Mouse (Mus musculus): ENCODE data around the gene Mrpl21. TPM values are rescaled to one million over a fixed set of nuclear protein-coding genes. Genes with fewer than 3 reads are reported as not detected.

Mrpl21 gene
- polyA plus RNA-seq, 1 experiment, result 81.2 TPM

GRCm38 (mm10) chr19:3267340-3267739, 15.4 kb upstream of the Mrpl21 start:
- Histone ChIP-seq H3ac (ENCODE audit: control insufficient read depth, insufficient read length) (no peak overlapping the region), H3K27me3 (ENCODE audit: control insufficient read depth, insufficient read depth, insufficient read length) (no peaks in the 10 kb centered on the region), H3K36me3 (ENCODE audit: control insufficient read depth, insufficient read depth) (peaks cover 4% of the 10 kb centered on the region), H3K4me3 (no peak overlapping the region), H3K79me2 (ENCODE audit: control insufficient read depth, insufficient read depth) (no peaks in the 10 kb centered on the region), H3K4me2 (ENCODE audit: low read depth) (no peak overlapping the region)
- TF ChIP-seq MAX (IDR thresholded peaks at IDR 0.05; ENCODE audit: low read depth) (no peak), SRF (IDR thresholded peaks at IDR 0.05; ENCODE audit: control insufficient read depth, insufficient read length, low read depth) (no peak), MYOD1 (IDR thresholded peaks at IDR 0.05; ENCODE audit: control insufficient read depth in 1 of 3, insufficient read length in 2 of 3, low read depth in 2 of 3) (no peak), TCF3 (IDR thresholded peaks at IDR 0.05; ENCODE audit: insufficient read length, low read depth) (no peak), POLR2A (IDR thresholded peaks at IDR 0.05; ENCODE audit: insufficient read length, low read depth) (no peak), USF1 (IDR thresholded peaks at IDR 0.05; ENCODE audit: low read depth) (no peak), REST (IDR thresholded peaks at IDR 0.05; ENCODE audit: insufficient read depth, insufficient read length) (no peak), CEBPB (IDR thresholded peaks at IDR 0.05; ENCODE audit: insufficient read depth, poor library complexity, severe bottlenecking) (no peak), MYOG (IDR thresholded peaks at IDR 0.05; ENCODE audit: control insufficient read depth in 1 of 3, insufficient read depth in 1 of 3, insufficient read length in 2 of 3, low read depth in 2 of 3) (no peak), E2F4 (IDR thresholded peaks at IDR 0.05; ENCODE audit: insufficient read depth) (no peak), TCF12 (IDR thresholded peaks at IDR 0.05; ENCODE audit: insufficient read depth, poor library complexity, severe bottlenecking) (no peak), POLR2AphosphoS2 (IDR thresholded peaks at IDR 0.05; ENCODE audit: insufficient read length, low read depth) (no peak)

GRCm38 (mm10) chr19:3268218-3268980, 14.3 kb upstream of the Mrpl21 start:
- H3K27me3 ChIP-seq (ENCODE audit: control insufficient read depth, insufficient read depth, insufficient read length), result no peaks in the 10 kb centered on the region
- TF ChIP-seq MYOD1 (IDR thresholded peaks at IDR 0.05; ENCODE audit: control insufficient read depth in 1 of 3, insufficient read length in 2 of 3, low read depth in 2 of 3), result no peak
- TF ChIP-seq TCF12 (IDR thresholded peaks at IDR 0.05; ENCODE audit: insufficient read depth, poor library complexity, severe bottlenecking), result no peak
- TF ChIP-seq POLR2A (IDR thresholded peaks at IDR 0.05; ENCODE audit: insufficient read length, low read depth), result no peak
- no peak for TF ChIP-seq USF1 (IDR thresholded peaks at IDR 0.05; ENCODE audit: low read depth)
- TF ChIP-seq SRF (IDR thresholded peaks at IDR 0.05; ENCODE audit: control insufficient read depth, insufficient read length, low read depth), result no peak
- TF ChIP-seq REST (IDR thresholded peaks at IDR 0.05; ENCODE audit: insufficient read depth, insufficient read length), result no peak
- no peak for TF ChIP-seq E2F4 (IDR thresholded peaks at IDR 0.05; ENCODE audit: insufficient read depth)
- TF ChIP-seq TCF3 (IDR thresholded peaks at IDR 0.05; ENCODE audit: insufficient read length, low read depth), result no peak
- TF ChIP-seq MYOG (IDR thresholded peaks at IDR 0.05; ENCODE audit: control insufficient read depth in 1 of 3, insufficient read depth in 1 of 3, insufficient read length in 2 of 3, low read depth in 2 of 3), result no peak
- TF ChIP-seq CEBPB (IDR thresholded peaks at IDR 0.05; ENCODE audit: insufficient read depth, poor library complexity, severe bottlenecking), result no peak
- no peaks in the 10 kb centered on the region for H3K79me2 ChIP-seq (ENCODE audit: control insufficient read depth, insufficient read depth)

GRCm38 (mm10) chr19:3269279-3269678, 13.4 kb upstream of the Mrpl21 start:
- H3K79me2 ChIP-seq (ENCODE audit: control insufficient read depth, insufficient read depth), result no peaks in the 10 kb centered on the region
- H3K4me2 ChIP-seq (ENCODE audit: low read depth), result no peak overlapping the region
- no peak overlapping the region for H3K4me3 ChIP-seq
- no peaks in the 10 kb centered on the region for H3K27me3 ChIP-seq (ENCODE audit: control insufficient read depth, insufficient read depth, insufficient read length)
- TF ChIP-seq USF1 (IDR thresholded peaks at IDR 0.05; ENCODE audit: low read depth), result no peak
- no peak for TF ChIP-seq REST (IDR thresholded peaks at IDR 0.05; ENCODE audit: insufficient read depth, insufficient read length)
- no peak for TF ChIP-seq MAX (IDR thresholded peaks at IDR 0.05; ENCODE audit: low read depth)
- TF ChIP-seq MYOD1 (IDR thresholded peaks at IDR 0.05; ENCODE audit: control insufficient read depth in 1 of 3, insufficient read length in 2 of 3, low read depth in 2 of 3), result no peak
- no peak for TF ChIP-seq CEBPB (IDR thresholded peaks at IDR 0.05; ENCODE audit: insufficient read depth, poor library complexity, severe bottlenecking)
- no peak for TF ChIP-seq POLR2AphosphoS2 (IDR thresholded peaks at IDR 0.05; ENCODE audit: insufficient read length, low read depth)
- no peak for TF ChIP-seq TCF3 (IDR thresholded peaks at IDR 0.05; ENCODE audit: insufficient read length, low read depth)
- TF ChIP-seq E2F4 (IDR thresholded peaks at IDR 0.05; ENCODE audit: insufficient read depth), result no peak
- TF ChIP-seq POLR2A (IDR thresholded peaks at IDR 0.05; ENCODE audit: insufficient read length, low read depth), result no peak
- TF ChIP-seq MYOG (IDR thresholded peaks at IDR 0.05; ENCODE audit: control insufficient read depth in 1 of 3, insufficient read depth in 1 of 3, insufficient read length in 2 of 3, low read depth in 2 of 3), result no peak
- H3K36me3 ChIP-seq (ENCODE audit: control insufficient read depth, insufficient read depth), result peaks cover 10% of the 10 kb centered on the region
- H3ac ChIP-seq (ENCODE audit: control insufficient read depth, insufficient read length), result no peak overlapping the region

More at GRCm38 (mm10) chr19:3268218-3268980, 14.3 kb upstream of the Mrpl21 start:
- no peak overlapping the region for H3ac ChIP-seq (ENCODE audit: control insufficient read depth, insufficient read length)
- no peak overlapping the region for H3K4me3 ChIP-seq
- peaks cover 7% of the 10 kb centered on the region for H3K36me3 ChIP-seq (ENCODE audit: control insufficient read depth, insufficient read depth)
- H3K4me2 ChIP-seq (ENCODE audit: low read depth), result no peak overlapping the region

- TF ChIP-seq MYOG (IDR thresholded peaks at IDR 0.05; ENCODE audit: control insufficient read depth in 1 of 3, insufficient read depth in 1 of 3, insufficient read length in 2 of 3, low read depth in 2 of 3) (no peak), CEBPB (IDR thresholded peaks at IDR 0.05; ENCODE audit: insufficient read depth, poor library complexity, severe bottlenecking) (no peak), MYOD1 (IDR thresholded peaks at IDR 0.05; ENCODE audit: control insufficient read depth in 1 of 3, insufficient read length in 2 of 3, low read depth in 2 of 3) (no peak), POLR2A (IDR thresholded peaks at IDR 0.05; ENCODE audit: insufficient read length, low read depth) (no peak), POLR2AphosphoS2 (IDR thresholded peaks at IDR 0.05; ENCODE audit: insufficient read length, low read depth) (no peak), TCF3 (IDR thresholded peaks at IDR 0.05; ENCODE audit: insufficient read length, low read depth) (no peak), E2F4 (IDR thresholded peaks at IDR 0.05; ENCODE audit: insufficient read depth) (no peak), MAX (IDR thresholded peaks at IDR 0.05; ENCODE audit: low read depth) (no peak), SRF (IDR thresholded peaks at IDR 0.05; ENCODE audit: control insufficient read depth, insufficient read length, low read depth) (no peak), TCF12 (IDR thresholded peaks at IDR 0.05; ENCODE audit: insufficient read depth, poor library complexity, severe bottlenecking) (no peak), USF1 (IDR thresholded peaks at IDR 0.05; ENCODE audit: low read depth) (no peak), REST (IDR thresholded peaks at IDR 0.05; ENCODE audit: insufficient read depth, insufficient read length) (no peak)
- Histone ChIP-seq H3ac (ENCODE audit: control insufficient read depth, insufficient read length) (no peak overlapping the region), H3K27me3 (ENCODE audit: control insufficient read depth, insufficient read depth, insufficient read length) (no peaks in the 10 kb centered on the region), H3K79me2 (ENCODE audit: control insufficient read depth, insufficient read depth) (no peaks in the 10 kb centered on the region), H3K4me2 (ENCODE audit: low read depth) (no peak overlapping the region), H3K36me3 (ENCODE audit: control insufficient read depth, insufficient read depth) (peaks cover 10% of the 10 kb centered on the region), H3K4me3 (no peak overlapping the region)
Observed at GRCm38 (mm10) chr19:3269803-3270202, 12.9 kb upstream of the Mrpl21 start.
